Mouse (Mus musculus) brain, adult 2 months (tissue): ENCODE data around the gene Clta.

Experiments
- DNase-seq: peaks from one replicate; pipeline ENCODE4 v3.0.0; 2011; ENCODE audit warnings: low read depth, low spot score

Gene Clta

DNA sequence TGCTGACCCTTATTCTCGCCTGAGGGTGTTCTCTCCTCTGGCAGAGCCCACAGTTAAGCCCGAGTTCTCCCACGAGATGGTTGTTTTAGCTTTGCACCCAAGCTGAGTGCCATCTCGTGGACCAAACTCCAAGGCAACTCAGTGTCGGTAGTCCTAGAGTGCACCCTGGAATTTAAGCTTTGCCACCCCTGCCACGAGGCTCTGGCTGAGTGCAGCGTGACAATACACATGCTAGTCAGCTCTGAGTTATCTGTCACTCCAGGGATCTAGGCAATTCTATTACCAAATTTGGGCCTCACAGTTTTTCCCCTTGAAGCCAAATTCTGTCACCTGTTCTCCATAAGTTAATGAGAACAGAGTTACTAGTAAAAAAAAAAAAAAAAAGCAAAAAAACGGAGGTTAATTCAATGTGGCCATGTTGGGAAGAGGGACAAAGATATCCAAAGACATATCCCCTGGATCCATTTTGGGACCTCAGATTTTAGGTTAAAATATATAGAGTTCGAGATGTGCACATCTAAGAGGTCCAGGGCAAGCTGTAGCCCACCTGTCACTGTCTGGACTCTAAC is 68.7 kb downstream of the Clta start:
- DNase-seq, result no peak

DNA sequence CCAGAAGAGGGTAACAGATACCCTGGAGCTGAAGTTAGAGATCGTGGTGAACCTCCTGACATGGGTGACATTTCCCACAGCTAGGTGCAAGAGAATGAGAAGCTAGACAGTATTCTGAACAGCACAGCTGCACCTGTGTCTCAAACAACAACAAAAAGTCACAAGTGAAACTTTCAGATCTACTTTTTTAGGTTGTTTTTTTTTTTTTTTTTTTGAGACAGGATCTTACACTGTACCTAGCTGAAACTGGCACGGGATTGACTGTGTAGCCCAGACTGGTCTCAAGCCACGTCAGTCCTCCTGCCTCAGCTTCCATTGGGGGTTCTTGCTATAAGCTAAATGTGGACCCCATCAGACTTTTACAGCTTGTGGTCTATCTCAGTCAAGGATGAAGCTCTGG is 69.5 kb downstream of the Clta start:
- no peak for DNase-seq

DNA sequence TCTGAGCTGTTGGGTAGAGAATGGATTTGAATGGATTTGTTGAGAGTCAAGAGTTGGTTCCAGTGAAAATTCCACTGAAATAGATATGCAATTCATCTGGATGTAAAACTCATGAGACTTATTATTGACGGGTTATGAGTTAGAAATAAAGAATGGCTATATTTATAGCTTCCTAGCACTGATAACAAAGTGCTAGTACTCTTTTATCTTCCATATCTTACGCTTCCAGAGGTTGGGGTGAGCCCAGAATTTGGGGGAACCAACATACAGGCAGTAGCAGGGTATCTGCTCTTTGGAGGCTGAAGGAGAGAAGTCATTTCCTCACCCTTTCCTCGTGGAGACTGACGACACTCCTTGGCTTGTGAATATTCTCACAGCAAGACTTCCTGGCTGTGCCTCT is 70.2 kb downstream of the Clta start:
- no peak for DNase-seq

DNA sequence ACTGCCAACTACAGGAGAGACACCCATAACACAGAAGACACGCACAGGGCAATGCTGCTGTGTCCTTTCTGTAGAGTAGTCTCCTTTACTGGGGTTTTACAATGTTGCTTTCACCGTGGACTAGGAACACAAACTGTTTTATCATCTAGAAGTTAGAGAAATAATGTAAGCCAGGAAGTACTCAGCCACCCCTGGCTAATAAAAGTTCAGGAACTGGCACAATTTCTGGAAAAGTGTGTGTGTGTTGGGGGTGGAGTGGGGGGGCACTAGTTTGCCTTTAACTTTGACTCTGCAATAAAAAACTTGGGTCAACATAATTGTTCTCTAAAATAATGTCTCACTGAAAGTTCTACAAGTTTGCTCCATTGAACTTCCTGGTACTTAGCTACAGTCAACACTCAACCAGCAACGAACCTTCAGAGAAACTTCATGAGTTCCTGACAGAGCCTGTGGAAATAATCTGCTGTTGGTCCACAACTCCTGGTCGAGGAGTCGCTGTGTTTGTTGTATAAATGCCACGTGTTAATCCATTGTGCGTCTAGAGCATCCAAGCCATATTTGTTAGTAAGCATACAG is 74.2 kb downstream of the Clta start:
- no peak for DNase-seq
